Mouse (Mus musculus) kidney, adult 2 months (tissue): ENCODE measurements around the gene Lyl1. TPM values are rescaled to one million over a fixed set of nuclear protein-coding genes. Genes with fewer than 3 reads are reported as not detected.

Experiments
- DNase-seq: peaks from one replicate; pipeline ENCODE4 v3.0.0; 2021
- H3K27ac ChIP-seq: fragments of 200-500 bp; 2 replicates; pipeline ENCODE4 v1.5.1; 2012; ENCODE audit warnings: low read depth, low read length, control low read depth, inconsistent platforms; ENCODE audit not compliant: insufficient read depth
- H3K27me3 ChIP-seq: fragments of 200-500 bp; replicated peaks from 2 replicates; pipeline ENCODE4 v1.6.1; 2012; ENCODE audit warnings: mild to moderate bottlenecking, moderate library complexity, low read length, inconsistent platforms; ENCODE audit not compliant: control insufficient read depth, insufficient read depth
- H3K36me3 ChIP-seq: fragments of 200-500 bp; 2 replicates; pipeline ENCODE4 v1.6.1; 2012; ENCODE audit warnings: mild to moderate bottlenecking, moderate library complexity, low read length, inconsistent platforms; ENCODE audit not compliant: control insufficient read depth, insufficient read depth
- H3K4me1 ChIP-seq: fragments of 200-500 bp; 2 replicates; pipeline ENCODE4 v1.6.1; 2011; ENCODE audit warnings: low read length; ENCODE audit not compliant: control insufficient read depth, insufficient read depth
- H3K4me3 ChIP-seq: fragments of 200-500 bp; 2 replicates; pipeline ENCODE4 v1.5.1; 2011; ENCODE audit warnings: mild to moderate bottlenecking, low read depth, low read length, control low read depth; ENCODE audit not compliant: insufficient read depth
- CTCF ChIP-seq: fragments of 200-500 bp; conservative IDR thresholded peaks from 2 replicates; pipeline ENCODE4 v1.5.1; 2011; ENCODE audit warnings: low read depth, mild to moderate bottlenecking, control low read depth, low read length, moderate library complexity, mixed read lengths; ENCODE audit not compliant: insufficient read depth, insufficient read length
- POLR2A ChIP-seq: fragments of 200-500 bp; IDR thresholded peaks from one replicate; pipeline ENCODE4 v1.6.1; 2011; ENCODE audit warnings: low read depth, low read length, control low read depth
- WGBS: fragments of 180-500 bp; shearing (Covaris S2); methylation state at CpG from one replicate; pipeline ENCODE4 v1.1.7; 2018; 5-methylcytosine and 5-hydroxymethylcytosine counted together
- polyA plus RNA-seq: library from polyadenylated mRNA; depleted of rRNA; stranded (reverse); fragments of >200 nt; gene quantifications from 2 replicates; pipeline ENCODE4 v1.2.3, GENCODE M21; 2012; rRNA removed

Lyl1 gene
- 3.2 and 4.1 TPM in 2 replicates for polyA plus RNA-seq

- peak within 1 kb of the TSS; percentile 24; the same call in 1 of the 2 replicates for H3K4me3 ChIP-seq
- peak within 1 kb of the TSS; percentile 32 for H3K27ac ChIP-seq
- peaks cover 4% of the 10 kb centered on the region; the same call in 1 of the 2 replicates for H3K27me3 ChIP-seq
- no peaks in the 10 kb centered on the region for H3K36me3 ChIP-seq
- TF ChIP-seq CTCF (no peak), POLR2A (no peak)
- 0 out of 2 replicates have a peak, but pooled peaks cover 3% of the 10 kb centered on the region for H3K4me1 ChIP-seq
- whole genome bisulfite sequencing = 21% methylated on average over 34 of the region's 34 CpGs
- DNase-seq = peak; percentile 84
Measured at GRCm38 (mm10) chr8:84700941-84701911, at the start of gene Lyl1. Gene Lyl1 (plus strand): TSS chr8:84701457.

GRCm38 (mm10) chr8:84653092-84653631 lies 48.1 kb upstream of the Lyl1 start:
- peaks cover 11% of the 10 kb centered on the region; the same call in 1 of the 2 replicates for H3K4me1 ChIP-seq
- H3K27me3 ChIP-seq = no peaks in the 10 kb centered on the region
- H3K27ac ChIP-seq = no peak overlapping the region
- WGBS = 50% methylated on average over 9 of the region's 9 CpGs
- H3K4me3 ChIP-seq = no peak overlapping the region
- no peak for DNase-seq
- no peaks in the 10 kb centered on the region for H3K36me3 ChIP-seq
- no peak for TF ChIP-seq CTCF
- TF ChIP-seq POLR2A = no peak

GRCm38 (mm10) chr8:84654597-84654996 lies 46.7 kb upstream of the Lyl1 start:
- DNase-seq = no peak
- WGBS = 53% methylated on average over 4 of the region's 4 CpGs

GRCm38 (mm10) chr8:84655336-84656190 lies 45.7 kb upstream of the Lyl1 start:
- Histone ChIP-seq H3K27me3 (no peaks in the 10 kb centered on the region), H3K4me3 (peak overlapping the region; percentile 31), H3K27ac (peak overlapping the region; percentile 86), H3K36me3 (no peaks in the 10 kb centered on the region), H3K4me1 (peaks cover 16% of the 10 kb centered on the region; the same call in 1 of the 2 replicates)
- TF ChIP-seq POLR2A = no peak
- 30% methylated on average over 15 of the region's 15 CpGs for WGBS
- peak; percentile 47 for DNase-seq

More at GRCm38 (mm10) chr8:84654597-84654996, 46.7 kb upstream of the Lyl1 start:
- Histone ChIP-seq H3K27me3 (no peaks in the 10 kb centered on the region), H3K27ac (no peak overlapping the region), H3K4me1 (peaks cover 11% of the 10 kb centered on the region; the same call in 1 of the 2 replicates), H3K36me3 (no peaks in the 10 kb centered on the region), H3K4me3 (no peak overlapping the region)
- TF ChIP-seq POLR2A (no peak), CTCF (no peak)

GRCm38 (mm10) chr8:84656191-84656525 lies 45.1 kb upstream of the Lyl1 start:
- peaks cover 21% of the 10 kb centered on the region; the same call in 1 of the 2 replicates for H3K4me1 ChIP-seq
- peak overlapping the region; percentile 31 for H3K4me3 ChIP-seq
- TF ChIP-seq CTCF (no peak), POLR2A (no peak)
- WGBS = 12% methylated on average over 10 of the region's 10 CpGs
- H3K27me3 ChIP-seq = no peaks in the 10 kb centered on the region
- DNase-seq = no peak
- H3K36me3 ChIP-seq = no peaks in the 10 kb centered on the region
- H3K27ac ChIP-seq = peak overlapping the region; percentile 86

GRCm38 (mm10) chr8:84656641-84657126 lies 44.6 kb upstream of the Lyl1 start:
- Histone ChIP-seq H3K27ac (peak overlapping the region; percentile 86), H3K36me3 (no peaks in the 10 kb centered on the region), H3K4me1 (peaks cover 21% of the 10 kb centered on the region; the same call in 1 of the 2 replicates), H3K27me3 (no peaks in the 10 kb centered on the region), H3K4me3 (peak overlapping the region; percentile 31)
- under 1% methylated on average over 23 of the region's 23 CpGs for WGBS
- TF ChIP-seq POLR2A = peak; percentile 56
- no peak for TF ChIP-seq CTCF
- peak; percentile 96 for DNase-seq
